Mouse (Mus musculus) lung, postnatal 14 days (tissue): ENCODE data around the gene Sowahd.

Source experiments
- DNase-seq: peaks from one replicate; pipeline ENCODE4 v3.0.0; 2021

The Sowahd gene

DNA sequence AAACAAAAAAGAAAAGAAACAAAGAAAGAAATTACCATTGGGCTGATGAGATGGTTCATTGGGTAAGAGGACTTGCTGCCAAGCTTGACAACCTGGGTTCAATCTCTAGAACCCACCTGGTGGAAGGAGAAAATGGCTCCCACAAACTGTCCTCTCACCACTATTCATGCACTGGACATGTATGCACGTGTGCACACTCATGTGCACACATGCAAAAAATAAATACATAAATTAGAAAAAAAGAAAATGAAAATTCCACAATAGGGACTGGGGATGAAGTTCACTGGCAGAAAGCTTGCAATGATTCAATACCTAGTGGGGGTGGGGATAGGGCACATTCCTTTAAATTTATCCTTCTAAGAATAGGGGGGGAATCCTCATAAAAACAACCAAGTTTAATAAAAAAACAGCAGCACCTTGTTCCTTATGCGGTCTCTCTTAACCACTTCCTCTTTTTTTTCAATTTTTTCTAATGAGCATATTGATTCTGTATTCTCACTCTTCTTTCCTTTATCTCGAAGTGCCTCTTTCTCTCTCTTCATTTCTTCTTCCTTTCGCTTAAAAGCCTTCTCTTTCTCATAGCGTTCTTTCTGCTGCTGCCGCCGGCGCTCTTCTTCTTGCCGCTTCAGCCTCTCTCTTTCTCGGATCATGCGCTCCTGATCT, 46.6 kb downstream of the Sowahd start:
- DNase-seq, result no peak

DNA sequence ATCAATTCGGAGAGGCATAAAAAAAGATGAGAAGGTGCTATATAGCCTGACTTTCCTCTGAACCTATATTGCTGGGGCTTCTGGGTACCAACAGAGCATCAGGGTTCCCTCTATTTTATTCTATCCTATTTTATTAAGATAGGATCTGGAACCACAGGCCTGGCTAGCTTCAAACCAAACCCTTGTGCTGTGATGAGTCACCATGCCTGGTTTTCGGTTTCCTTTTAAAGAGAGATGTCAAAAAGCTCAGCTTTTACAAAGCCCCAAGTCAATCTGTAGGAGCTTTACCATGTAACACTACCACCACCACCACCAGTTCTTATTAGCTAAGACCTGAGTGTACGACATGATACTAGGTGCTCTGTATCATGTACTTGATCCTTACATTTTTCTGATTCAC, 50.0 kb downstream of the Sowahd start:
- DNase-seq, result no peak
